Mouse (Mus musculus): ENCODE results near the gene Ckap2l. TPM values are rescaled to one million over a fixed set of nuclear protein-coding genes. Genes with fewer than 3 reads are reported as not detected.

Ckap2l gene
- polyA plus RNA-seq, 1 experiment from 2014 or later = 13.5 TPM

GRCm38 (mm10) chr2:129258475-129259211 lies 38.4 kb downstream of the Ckap2l start:
- 35% methylated on average over 7 of the region's 7 CpGs for WGBS
- no peak overlapping the region for H3K27ac ChIP-seq (replicated peaks; ENCODE audit: low read depth, low read length)
- peak overlapping the region; percentile 9 for H3K4me2 ChIP-seq (ENCODE audit: low read length)
- H3K36me3 ChIP-seq (ENCODE audit: control insufficient read depth, insufficient read depth, low read length) = no peaks in the 10 kb centered on the region
- peak; percentile 94 for DNase-seq
- no peak overlapping the region; the same call in 1 of the 2 replicates for H3K9ac ChIP-seq (replicated peaks; ENCODE audit: low read length)
- no peak overlapping the region for H3K4me3 ChIP-seq (replicated peaks; ENCODE audit: low read depth, low read length)
- H3K27me3 ChIP-seq (ENCODE audit: control insufficient read depth, insufficient read depth, low read length) = no peaks in the 10 kb centered on the region
- no peaks in the 10 kb centered on the region for H3K4me1 ChIP-seq (ENCODE audit: control insufficient read depth, insufficient read depth, low read length)
- ATAC-seq (ENCODE audit: low FRiP score, low TSS enrichment) = peak; percentile 66
- no peaks in the 10 kb centered on the region for H3K9me3 ChIP-seq (ENCODE audit: control insufficient read depth, low read length)

GRCm38 (mm10) chr2:129258056-129258455 lies 39.0 kb downstream of the Ckap2l start:
- H3K36me3 ChIP-seq (ENCODE audit: control insufficient read depth, insufficient read depth, low read length) = no peaks in the 10 kb centered on the region
- H3K4me1 ChIP-seq (ENCODE audit: control insufficient read depth, insufficient read depth, low read length) = no peaks in the 10 kb centered on the region
- no peak overlapping the region for H3K27ac ChIP-seq (replicated peaks; ENCODE audit: low read depth, low read length)
- WGBS = 93% methylated on average over 3 of the region's 3 CpGs
- no peaks in the 10 kb centered on the region for H3K9me3 ChIP-seq (ENCODE audit: control insufficient read depth, low read length)
- DNase-seq (no peak), ATAC-seq (ENCODE audit: low FRiP score, low TSS enrichment) (0 out of 2 replicates have a peak, but pooled peaks have one; percentile 12)
- no peak overlapping the region for H3K4me3 ChIP-seq (replicated peaks; ENCODE audit: low read depth, low read length)
- no peaks in the 10 kb centered on the region for H3K27me3 ChIP-seq (ENCODE audit: control insufficient read depth, insufficient read depth, low read length)
- no peak overlapping the region for H3K9ac ChIP-seq (replicated peaks; ENCODE audit: low read length)
- no peak overlapping the region for H3K4me2 ChIP-seq (ENCODE audit: low read length)

- Histone ChIP-seq H3K4me2 (ENCODE audit: low read length) (no peak overlapping the region), H3K36me3 (ENCODE audit: control insufficient read depth, insufficient read depth, low read length) (no peaks in the 10 kb centered on the region), H3K9ac (replicated peaks; ENCODE audit: low read length) (no peak overlapping the region), H3K27ac (replicated peaks; ENCODE audit: low read depth, low read length) (no peak overlapping the region), H3K4me3 (replicated peaks; ENCODE audit: low read depth, low read length) (no peak overlapping the region), H3K4me1 (ENCODE audit: control insufficient read depth, insufficient read depth, low read length) (no peaks in the 10 kb centered on the region), H3K9me3 (ENCODE audit: control insufficient read depth, low read length) (no peaks in the 10 kb centered on the region), H3K27me3 (ENCODE audit: control insufficient read depth, insufficient read depth, low read length) (no peaks in the 10 kb centered on the region)
- DNase-seq (no peak), ATAC-seq (ENCODE audit: low FRiP score, low TSS enrichment) (no peak)
- 75% methylated on average over 4 of the region's 4 CpGs for WGBS
Observed at GRCm38 (mm10) chr2:129256006-129256405, 41.0 kb downstream of the Ckap2l start.

GRCm38 (mm10) chr2:129254076-129254475 lies 42.9 kb downstream of the Ckap2l start:
- H3K27ac ChIP-seq (replicated peaks; ENCODE audit: low read depth, low read length) = no peak overlapping the region
- H3K4me3 ChIP-seq (replicated peaks; ENCODE audit: low read depth, low read length) = no peak overlapping the region
- no peaks in the 10 kb centered on the region for H3K36me3 ChIP-seq (ENCODE audit: control insufficient read depth, insufficient read depth, low read length)
- H3K9me3 ChIP-seq (ENCODE audit: control insufficient read depth, low read length) = no peaks in the 10 kb centered on the region
- H3K9ac ChIP-seq (replicated peaks; ENCODE audit: low read length) = no peak overlapping the region
- 74% methylated on average over 2 of the region's 2 CpGs for WGBS
- ATAC-seq (ENCODE audit: low FRiP score, low TSS enrichment) = no peak
- no peak for DNase-seq
- no peak overlapping the region for H3K4me2 ChIP-seq (ENCODE audit: low read length)
- no peaks in the 10 kb centered on the region for H3K4me1 ChIP-seq (ENCODE audit: control insufficient read depth, insufficient read depth, low read length)
- H3K27me3 ChIP-seq (ENCODE audit: control insufficient read depth, insufficient read depth, low read length) = no peaks in the 10 kb centered on the region

- Histone ChIP-seq H3K9ac (replicated peaks; ENCODE audit: low read length) (no peak overlapping the region), H3K9me3 (ENCODE audit: control insufficient read depth, low read length) (no peaks in the 10 kb centered on the region), H3K27me3 (ENCODE audit: control insufficient read depth, insufficient read depth, low read length) (no peaks in the 10 kb centered on the region), H3K36me3 (ENCODE audit: control insufficient read depth, insufficient read depth, low read length) (no peaks in the 10 kb centered on the region), H3K4me3 (replicated peaks; ENCODE audit: low read depth, low read length) (no peak overlapping the region), H3K4me2 (ENCODE audit: low read length) (no peak overlapping the region), H3K4me1 (ENCODE audit: control insufficient read depth, insufficient read depth, low read length) (no peaks in the 10 kb centered on the region), H3K27ac (replicated peaks; ENCODE audit: low read depth, low read length) (no peak overlapping the region)
- DNase-seq (no peak), ATAC-seq (ENCODE audit: low FRiP score, low TSS enrichment) (no peak)
- WGBS = 80% methylated on average over 2 of the region's 2 CpGs
Observed at GRCm38 (mm10) chr2:129253631-129253970, 43.4 kb downstream of the Ckap2l start.

GRCm38 (mm10) chr2:129252836-129253630 lies 44.0 kb downstream of the Ckap2l start:
- ATAC-seq (ENCODE audit: low FRiP score, low TSS enrichment) (no peak), DNase-seq (no peak)
- 90% methylated on average over 19 of the region's 19 CpGs for WGBS
- H3K9ac ChIP-seq (replicated peaks; ENCODE audit: low read length) = no peak overlapping the region
- H3K4me2 ChIP-seq (ENCODE audit: low read length) = no peak overlapping the region
- H3K4me3 ChIP-seq (replicated peaks; ENCODE audit: low read depth, low read length) = no peak overlapping the region
- H3K9me3 ChIP-seq (ENCODE audit: control insufficient read depth, low read length) = no peaks in the 10 kb centered on the region
- H3K4me1 ChIP-seq (ENCODE audit: control insufficient read depth, insufficient read depth, low read length) = no peaks in the 10 kb centered on the region
- no peaks in the 10 kb centered on the region for H3K36me3 ChIP-seq (ENCODE audit: control insufficient read depth, insufficient read depth, low read length)
- no peak overlapping the region for H3K27ac ChIP-seq (replicated peaks; ENCODE audit: low read depth, low read length)
- no peaks in the 10 kb centered on the region for H3K27me3 ChIP-seq (ENCODE audit: control insufficient read depth, insufficient read depth, low read length)

GRCm38 (mm10) chr2:129249321-129249720 lies 47.7 kb downstream of the Ckap2l start:
- no peaks in the 10 kb centered on the region for H3K4me1 ChIP-seq (ENCODE audit: control insufficient read depth, insufficient read depth, low read length)
- H3K36me3 ChIP-seq (ENCODE audit: control insufficient read depth, insufficient read depth, low read length) = no peaks in the 10 kb centered on the region
- DNase-seq (no peak), ATAC-seq (ENCODE audit: low FRiP score, low TSS enrichment) (no peak)
- WGBS = 62% methylated on average over 1 of the region's 1 CpGs
- H3K9ac ChIP-seq (replicated peaks; ENCODE audit: low read length) = no peak overlapping the region
- H3K27me3 ChIP-seq (ENCODE audit: control insufficient read depth, insufficient read depth, low read length) = no peaks in the 10 kb centered on the region
- H3K9me3 ChIP-seq (ENCODE audit: control insufficient read depth, low read length) = no peaks in the 10 kb centered on the region
- no peak overlapping the region for H3K4me2 ChIP-seq (ENCODE audit: low read length)
- no peak overlapping the region for H3K27ac ChIP-seq (replicated peaks; ENCODE audit: low read depth, low read length)
- H3K4me3 ChIP-seq (replicated peaks; ENCODE audit: low read depth, low read length) = no peak overlapping the region

- no peak overlapping the region for H3K4me2 ChIP-seq (ENCODE audit: low read length)
- WGBS = 91% methylated on average over 7 of the region's 7 CpGs
- no peaks in the 10 kb centered on the region for H3K27me3 ChIP-seq (ENCODE audit: control insufficient read depth, insufficient read depth, low read length)
- H3K36me3 ChIP-seq (ENCODE audit: control insufficient read depth, insufficient read depth, low read length) = no peaks in the 10 kb centered on the region
- H3K4me3 ChIP-seq (replicated peaks; ENCODE audit: low read depth, low read length) = no peak overlapping the region
- no peak overlapping the region for H3K27ac ChIP-seq (replicated peaks; ENCODE audit: low read depth, low read length)
- no peaks in the 10 kb centered on the region for H3K4me1 ChIP-seq (ENCODE audit: control insufficient read depth, insufficient read depth, low read length)
- DNase-seq (no peak), ATAC-seq (ENCODE audit: low FRiP score, low TSS enrichment) (no peak)
- no peak overlapping the region for H3K9ac ChIP-seq (replicated peaks; ENCODE audit: low read length)
- H3K9me3 ChIP-seq (ENCODE audit: control insufficient read depth, low read length) = no peaks in the 10 kb centered on the region
Observed at GRCm38 (mm10) chr2:129247707-129248121, 49.3 kb downstream of the Ckap2l start.

- WGBS = 95% methylated on average over 12 of the region's 12 CpGs
- Histone ChIP-seq H3K36me3 (ENCODE audit: control insufficient read depth, insufficient read depth, low read length) (no peaks in the 10 kb centered on the region), H3K9me3 (ENCODE audit: control insufficient read depth, low read length) (no peaks in the 10 kb centered on the region), H3K4me3 (replicated peaks; ENCODE audit: low read depth, low read length) (no peak overlapping the region), H3K4me1 (ENCODE audit: control insufficient read depth, insufficient read depth, low read length) (no peaks in the 10 kb centered on the region), H3K9ac (replicated peaks; ENCODE audit: low read length) (no peak overlapping the region), H3K4me2 (ENCODE audit: low read length) (no peak overlapping the region), H3K27me3 (ENCODE audit: control insufficient read depth, insufficient read depth, low read length) (no peaks in the 10 kb centered on the region), H3K27ac (replicated peaks; ENCODE audit: low read depth, low read length) (no peak overlapping the region)
- ATAC-seq (ENCODE audit: low FRiP score, low TSS enrichment) = no peak
- no peak for DNase-seq
Observed at GRCm38 (mm10) chr2:129246924-129247323, 50.1 kb downstream of the Ckap2l start.
